Mouse (Mus musculus): ENCODE data around the gene Coro2b. TPM values are rescaled to one million over a fixed set of nuclear protein-coding genes. Genes with fewer than 3 reads are reported as not detected.
A peak's percentile ranks its signal among the peaks of the same experiment; 100 is the strongest.

The Coro2b gene
- polyA plus RNA-seq, 1 experiment from 2014 or later: 3.7 TPM

DNA sequence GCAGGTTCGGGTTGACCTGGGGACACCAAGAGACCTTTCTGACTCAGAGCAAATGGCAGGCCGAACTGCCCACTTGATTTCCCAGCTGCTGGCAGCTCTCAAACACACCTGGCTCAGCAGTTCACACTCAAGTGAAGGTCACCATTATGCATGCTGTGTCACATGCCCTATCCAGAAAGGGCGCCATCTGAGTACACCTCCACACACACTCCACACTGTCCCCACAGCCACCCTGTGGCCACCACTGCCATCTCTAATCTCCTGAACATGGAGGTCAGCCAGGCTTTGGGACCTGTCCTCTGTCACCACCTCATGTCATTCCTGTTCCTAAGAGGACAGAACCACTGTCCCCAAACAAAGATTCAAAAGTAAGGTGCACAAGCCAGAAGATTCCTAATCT, 35.3 kb downstream of the Coro2b start:
- no peak overlapping the region for H3K9ac ChIP-seq (ENCODE audit: low read depth, low read length)
- no peak overlapping the region for H3K27ac ChIP-seq (ENCODE audit: low read depth, low read length)
- no peak overlapping the region for H3K4me3 ChIP-seq (ENCODE audit: low read depth, low read length)
- no peaks in the 10 kb centered on the region for H3K27me3 ChIP-seq (ENCODE audit: control insufficient read depth, insufficient read depth, low read length)
- ATAC-seq (replicated peaks; ENCODE audit: insufficient number of reproducible peaks, low FRiP score, low TSS enrichment): no peak
- H3K36me3 ChIP-seq (ENCODE audit: control insufficient read depth, insufficient read depth, low read length): no peaks in the 10 kb centered on the region
- H3K4me1 ChIP-seq (ENCODE audit: control insufficient read depth, insufficient read depth, low read length): peaks cover 22% of the 10 kb centered on the region
- H3K4me2 ChIP-seq: no peak overlapping the region
- no peaks in the 10 kb centered on the region for H3K9me3 ChIP-seq (replicated peaks; ENCODE audit: control insufficient read depth, low read length)
- WGBS (ENCODE audit: insufficient replicate concordance): 68% methylated on average over 3 of the region's 3 CpGs

DNA sequence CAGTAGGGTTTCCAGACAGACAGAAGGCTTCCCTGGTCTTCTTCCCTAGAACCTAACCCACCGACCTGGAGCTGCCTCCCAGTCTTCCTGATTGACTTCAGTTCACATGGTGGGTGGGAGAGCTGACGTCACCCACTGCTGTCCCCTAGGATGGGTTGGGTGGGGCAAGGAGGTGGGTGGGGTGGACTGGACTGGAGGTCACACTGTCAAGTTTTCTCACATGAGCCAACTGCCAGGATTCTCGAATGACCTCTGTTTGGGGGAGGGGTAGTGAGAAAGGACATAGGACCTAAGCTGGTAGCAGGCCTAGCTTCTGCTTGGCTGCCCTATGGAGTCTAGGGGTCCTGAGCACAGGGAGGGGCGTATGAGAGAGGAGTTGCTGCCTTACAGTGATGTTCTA, 36.8 kb downstream of the Coro2b start:
- Histone ChIP-seq H3K4me3 (ENCODE audit: low read depth, low read length) (no peak overlapping the region), H3K9ac (ENCODE audit: low read depth, low read length) (no peak overlapping the region), H3K4me2 (no peak overlapping the region), H3K4me1 (ENCODE audit: control insufficient read depth, insufficient read depth, low read length) (peaks cover 16% of the 10 kb centered on the region), H3K36me3 (ENCODE audit: control insufficient read depth, insufficient read depth, low read length) (no peaks in the 10 kb centered on the region), H3K27ac (ENCODE audit: low read depth, low read length) (no peak overlapping the region), H3K27me3 (ENCODE audit: control insufficient read depth, insufficient read depth, low read length) (no peaks in the 10 kb centered on the region), H3K9me3 (replicated peaks; ENCODE audit: control insufficient read depth, low read length) (no peaks in the 10 kb centered on the region)
- ATAC-seq (replicated peaks; ENCODE audit: insufficient number of reproducible peaks, low FRiP score, low TSS enrichment): no peak
- WGBS (ENCODE audit: insufficient replicate concordance): 68% methylated on average over 4 of the region's 4 CpGs

GRCm38 (mm10) chr9:62498945-62499344, 37.9 kb downstream of the Coro2b start:
- no peak for ATAC-seq (replicated peaks; ENCODE audit: insufficient number of reproducible peaks, low FRiP score, low TSS enrichment)
- peaks cover 13% of the 10 kb centered on the region for H3K4me1 ChIP-seq (ENCODE audit: control insufficient read depth, insufficient read depth, low read length)
- H3K9me3 ChIP-seq (replicated peaks; ENCODE audit: control insufficient read depth, low read length): no peaks in the 10 kb centered on the region
- no peak overlapping the region for H3K4me3 ChIP-seq (ENCODE audit: low read depth, low read length)
- no peak overlapping the region for H3K9ac ChIP-seq (ENCODE audit: low read depth, low read length)
- H3K4me2 ChIP-seq: no peak overlapping the region
- H3K36me3 ChIP-seq (ENCODE audit: control insufficient read depth, insufficient read depth, low read length): no peaks in the 10 kb centered on the region
- 80% methylated on average over 6 of the region's 6 CpGs for whole genome bisulfite sequencing (ENCODE audit: insufficient replicate concordance)
- no peak overlapping the region for H3K27ac ChIP-seq (ENCODE audit: low read depth, low read length)
- H3K27me3 ChIP-seq (ENCODE audit: control insufficient read depth, insufficient read depth, low read length): no peaks in the 10 kb centered on the region

- Histone ChIP-seq H3K4me2 (no peak overlapping the region), H3K36me3 (ENCODE audit: control insufficient read depth, insufficient read depth, low read length) (no peaks in the 10 kb centered on the region), H3K27ac (ENCODE audit: low read depth, low read length) (peak overlapping the region; percentile 81), H3K4me3 (ENCODE audit: low read depth, low read length) (no peak overlapping the region), H3K9me3 (replicated peaks; ENCODE audit: control insufficient read depth, low read length) (no peaks in the 10 kb centered on the region), H3K27me3 (ENCODE audit: control insufficient read depth, insufficient read depth, low read length) (no peaks in the 10 kb centered on the region), H3K9ac (ENCODE audit: low read depth, low read length) (0 out of 2 replicates have a peak overlapping the region, but pooled peaks have one; percentile 22), H3K4me1 (ENCODE audit: control insufficient read depth, insufficient read depth, low read length) (peaks cover 9% of the 10 kb centered on the region)
- 56% methylated on average over 18 of the region's 18 CpGs for WGBS (ENCODE audit: insufficient replicate concordance)
- ATAC-seq (replicated peaks; ENCODE audit: insufficient number of reproducible peaks, low FRiP score, low TSS enrichment): no peak
These were observed 39.4 kb downstream of the Coro2b start for GRCm38 (mm10) chr9:62497135-62498092.

GRCm38 (mm10) chr9:62492306-62492990, 44.4 kb downstream of the Coro2b start:
- Histone ChIP-seq H3K36me3 (ENCODE audit: control insufficient read depth, insufficient read depth, low read length) (no peaks in the 10 kb centered on the region), H3K9me3 (replicated peaks; ENCODE audit: control insufficient read depth, low read length) (no peaks in the 10 kb centered on the region), H3K4me1 (ENCODE audit: control insufficient read depth, insufficient read depth, low read length) (peaks cover 7% of the 10 kb centered on the region; the same call in 1 of the 2 replicates), H3K9ac (ENCODE audit: low read depth, low read length) (no peak overlapping the region), H3K4me2 (no peak overlapping the region), H3K4me3 (ENCODE audit: low read depth, low read length) (no peak overlapping the region), H3K27me3 (ENCODE audit: control insufficient read depth, insufficient read depth, low read length) (no peaks in the 10 kb centered on the region), H3K27ac (ENCODE audit: low read depth, low read length) (no peak overlapping the region)
- 56% methylated on average over 6 of the region's 6 CpGs for WGBS (ENCODE audit: insufficient replicate concordance)
- no peak for ATAC-seq (replicated peaks; ENCODE audit: insufficient number of reproducible peaks, low FRiP score, low TSS enrichment)

GRCm38 (mm10) chr9:62491611-62492010, 45.2 kb downstream of the Coro2b start:
- H3K4me1 ChIP-seq (ENCODE audit: control insufficient read depth, insufficient read depth, low read length): peaks cover 7% of the 10 kb centered on the region; the same call in 1 of the 2 replicates
- no peak for ATAC-seq (replicated peaks; ENCODE audit: insufficient number of reproducible peaks, low FRiP score, low TSS enrichment)
- 78% methylated on average over 5 of the region's 5 CpGs for WGBS (ENCODE audit: insufficient replicate concordance)
- H3K4me3 ChIP-seq (ENCODE audit: low read depth, low read length): no peak overlapping the region
- H3K27ac ChIP-seq (ENCODE audit: low read depth, low read length): no peak overlapping the region
- no peak overlapping the region for H3K9ac ChIP-seq (ENCODE audit: low read depth, low read length)
- no peaks in the 10 kb centered on the region for H3K27me3 ChIP-seq (ENCODE audit: control insufficient read depth, insufficient read depth, low read length)
- H3K36me3 ChIP-seq (ENCODE audit: control insufficient read depth, insufficient read depth, low read length): no peaks in the 10 kb centered on the region
- H3K4me2 ChIP-seq: no peak overlapping the region
- no peaks in the 10 kb centered on the region for H3K9me3 ChIP-seq (replicated peaks; ENCODE audit: control insufficient read depth, low read length)

- H3K27ac ChIP-seq (ENCODE audit: low read depth, low read length): no peak overlapping the region
- no peak overlapping the region for H3K4me3 ChIP-seq (ENCODE audit: low read depth, low read length)
- H3K27me3 ChIP-seq (ENCODE audit: control insufficient read depth, insufficient read depth, low read length): no peaks in the 10 kb centered on the region
- no peak overlapping the region for H3K9ac ChIP-seq (ENCODE audit: low read depth, low read length)
- peak; percentile 37 for ATAC-seq (replicated peaks; ENCODE audit: insufficient number of reproducible peaks, low FRiP score, low TSS enrichment)
- no peak overlapping the region for H3K4me2 ChIP-seq
- H3K4me1 ChIP-seq (ENCODE audit: control insufficient read depth, insufficient read depth, low read length): peaks cover 7% of the 10 kb centered on the region; the same call in 1 of the 2 replicates
- H3K9me3 ChIP-seq (replicated peaks; ENCODE audit: control insufficient read depth, low read length): no peaks in the 10 kb centered on the region
- no peaks in the 10 kb centered on the region for H3K36me3 ChIP-seq (ENCODE audit: control insufficient read depth, insufficient read depth, low read length)
- 26% methylated on average over 3 of the region's 3 CpGs for WGBS (ENCODE audit: insufficient replicate concordance)
These were observed 45.7 kb downstream of the Coro2b start for GRCm38 (mm10) chr9:62491104-62491503.

GRCm38 (mm10) chr9:62484107-62484506, 52.7 kb downstream of the Coro2b start:
- Histone ChIP-seq H3K4me1 (ENCODE audit: control insufficient read depth, insufficient read depth, low read length) (no peaks in the 10 kb centered on the region; the same call in 1 of the 2 replicates), H3K9ac (ENCODE audit: low read depth, low read length) (no peak overlapping the region), H3K27ac (ENCODE audit: low read depth, low read length) (no peak overlapping the region), H3K27me3 (ENCODE audit: control insufficient read depth, insufficient read depth, low read length) (no peaks in the 10 kb centered on the region), H3K4me3 (ENCODE audit: low read depth, low read length) (no peak overlapping the region), H3K36me3 (ENCODE audit: control insufficient read depth, insufficient read depth, low read length) (no peaks in the 10 kb centered on the region), H3K9me3 (replicated peaks; ENCODE audit: control insufficient read depth, low read length) (no peaks in the 10 kb centered on the region), H3K4me2 (no peak overlapping the region)
- 50% methylated on average over 4 of the region's 4 CpGs for WGBS (ENCODE audit: insufficient replicate concordance)
- ATAC-seq (replicated peaks; ENCODE audit: insufficient number of reproducible peaks, low FRiP score, low TSS enrichment): no peak

Data from heart, embryonic 11.5 days (tissue).